Mouse (Mus musculus) right cerebral cortex, postnatal 36 days (tissue): ENCODE data around the gene Mdc1.

Experiments used
- DNase-seq, 2 experiments: peaks; one replicate each; pipeline ENCODE4 v3.0.0; 2022; ENCODE audit warnings: low spot score in 2 of 2, mixed read lengths in 1 of 2

Gene Mdc1

DNA sequence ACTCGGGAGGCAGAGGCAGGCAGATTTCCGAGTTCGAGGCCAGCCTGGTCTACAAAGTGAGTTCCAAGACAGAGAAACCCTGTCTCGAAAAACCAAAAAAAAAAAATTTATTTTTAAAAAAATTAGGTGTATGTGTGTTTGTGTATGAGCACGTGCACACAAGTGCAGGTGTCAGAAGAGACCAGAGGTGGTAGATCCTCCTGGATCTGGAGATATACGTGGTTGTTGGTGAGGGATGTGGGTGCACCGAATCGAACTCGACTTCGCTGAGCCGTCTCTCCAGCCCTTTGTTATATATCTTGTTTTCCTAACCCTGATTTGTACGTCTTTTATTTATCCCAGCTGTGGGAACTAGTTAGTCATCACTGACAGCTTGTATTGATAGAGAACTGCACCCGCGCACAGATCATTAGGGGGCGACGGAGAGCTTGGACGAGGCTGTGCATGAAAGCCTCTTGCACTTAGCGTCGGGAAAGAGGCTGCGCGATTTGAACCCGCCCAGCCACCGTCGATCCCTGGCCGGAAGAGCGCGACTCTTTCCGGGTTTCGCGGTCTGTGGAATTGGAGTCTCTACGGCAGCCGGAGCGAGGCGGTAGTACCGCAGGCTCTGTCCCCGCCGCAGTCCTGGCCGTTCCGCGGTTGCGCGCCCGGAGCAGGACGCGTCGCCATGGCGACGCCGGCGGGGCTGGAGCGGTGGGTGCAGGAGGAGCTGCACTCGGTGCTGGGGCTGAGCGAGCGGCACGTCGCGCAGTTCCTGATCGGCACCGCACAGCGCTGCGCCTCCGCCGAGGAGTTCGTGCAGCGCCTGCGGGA is 38.1 kb downstream of the Mdc1 start, which contains the start of gene Dhx16:
Gene Dhx16, plus strand, starts transcription at position 575 of the 813 bp plus-strand sequence.
- peak; percentile 94 for DNase-seq

DNA sequence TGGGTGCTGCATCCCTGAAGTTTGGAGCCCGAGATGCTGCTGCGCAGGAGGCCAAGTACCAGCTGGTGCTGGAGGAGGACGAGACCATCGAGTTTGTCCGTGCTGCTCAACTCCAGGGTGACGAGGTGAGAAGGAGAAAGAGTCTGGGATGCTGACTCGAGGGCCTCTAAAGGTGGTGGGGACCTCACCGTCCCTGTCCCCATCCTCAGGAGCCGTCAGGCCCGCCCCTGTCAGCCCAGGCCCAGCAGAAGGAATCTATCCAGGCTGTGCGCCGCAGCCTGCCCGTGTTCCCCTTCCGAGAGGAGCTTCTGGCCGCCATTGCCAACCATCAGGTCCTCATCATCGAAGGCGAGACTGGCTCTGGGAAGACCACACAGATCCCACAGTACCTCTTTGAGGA is 41.6 kb downstream of the Mdc1 start:
- DNase-seq = no peak

DNA sequence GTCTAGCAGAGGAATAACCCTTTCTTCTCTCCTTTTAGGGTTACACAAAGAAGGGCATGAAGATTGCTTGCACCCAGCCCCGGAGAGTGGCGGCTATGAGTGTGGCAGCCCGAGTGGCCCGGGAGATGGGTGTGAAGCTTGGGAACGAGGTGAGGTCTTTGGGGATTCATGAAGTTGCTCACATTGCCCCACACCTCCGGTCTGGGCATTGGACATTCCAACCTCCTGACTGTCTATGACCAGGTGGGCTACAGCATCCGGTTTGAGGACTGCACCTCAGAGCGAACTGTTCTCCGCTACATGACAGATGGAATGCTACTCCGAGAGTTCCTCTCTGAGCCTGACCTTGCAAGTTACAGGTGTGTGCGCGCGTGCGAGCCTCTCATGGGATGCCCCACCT is 42.5 kb downstream of the Mdc1 start:
- DNase-seq = no peak

DNA sequence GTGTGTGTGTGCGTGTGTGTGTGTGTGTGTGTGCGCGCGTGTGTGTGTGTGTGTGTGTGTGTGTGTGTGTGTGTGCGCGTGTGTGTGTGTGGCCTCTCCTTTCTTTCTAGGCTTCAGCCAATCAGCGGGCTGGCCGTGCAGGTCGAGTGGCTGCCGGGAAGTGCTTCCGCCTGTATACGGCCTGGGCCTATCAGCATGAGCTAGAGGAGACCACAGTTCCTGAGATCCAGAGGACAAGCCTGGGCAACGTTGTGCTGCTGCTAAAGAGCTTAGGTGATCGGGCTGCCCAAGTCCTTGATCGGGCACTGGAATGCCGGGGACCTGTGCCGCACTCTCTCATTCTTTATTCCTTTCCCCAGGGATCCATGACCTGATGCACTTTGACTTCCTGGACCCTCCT is 46.4 kb downstream of the Mdc1 start:
- DNase-seq = no peak

DNA sequence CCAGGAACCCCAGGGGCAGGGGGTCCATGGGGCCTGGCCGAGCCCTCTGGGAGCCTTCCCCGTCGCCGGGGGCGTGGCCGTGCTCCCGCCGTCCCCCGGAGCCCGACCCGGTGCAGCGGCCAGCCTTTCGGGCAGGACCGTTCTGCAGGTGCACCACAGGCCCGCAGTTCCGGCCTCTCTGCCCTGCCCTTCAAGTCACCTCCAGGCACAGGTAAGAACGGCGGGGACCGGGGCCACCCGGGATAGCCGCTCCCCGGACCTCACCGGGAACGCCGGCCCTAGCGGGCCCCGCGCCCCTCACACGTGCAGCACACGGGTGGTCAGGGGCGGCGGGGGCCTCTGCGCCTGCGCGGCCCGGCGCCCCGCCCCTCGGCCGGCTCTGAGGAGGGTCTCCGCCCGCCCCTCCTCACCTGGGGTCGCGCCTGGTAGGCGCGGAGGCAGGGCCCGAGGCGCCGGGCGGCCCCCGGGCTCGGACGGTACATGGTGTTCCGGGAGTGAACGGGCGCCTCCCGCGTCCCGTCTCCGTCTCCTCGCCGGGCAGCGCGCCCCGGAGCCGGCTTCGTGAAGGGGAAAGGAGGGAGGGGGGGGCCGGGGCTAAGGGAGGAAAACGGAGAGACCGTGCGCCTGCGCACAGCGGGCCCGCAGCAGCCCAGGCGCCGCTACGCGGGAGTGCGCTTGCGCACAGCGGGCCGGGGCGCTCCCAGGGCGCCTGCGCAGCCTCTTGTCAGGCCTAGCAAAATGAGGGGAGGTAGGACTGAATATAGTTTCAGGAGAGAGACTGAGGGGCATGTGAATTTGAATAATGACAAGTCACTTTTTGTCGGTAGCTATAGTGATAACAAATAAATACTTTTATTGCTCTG is 55.7 kb downstream of the Mdc1 start, which contains the start of gene 2310061I04Rik:
Gene 2310061I04Rik, minus strand, starts transcription at position 651 of the 863 bp plus-strand sequence.
- DNase-seq = peak; percentile 86 to 87

DNA sequence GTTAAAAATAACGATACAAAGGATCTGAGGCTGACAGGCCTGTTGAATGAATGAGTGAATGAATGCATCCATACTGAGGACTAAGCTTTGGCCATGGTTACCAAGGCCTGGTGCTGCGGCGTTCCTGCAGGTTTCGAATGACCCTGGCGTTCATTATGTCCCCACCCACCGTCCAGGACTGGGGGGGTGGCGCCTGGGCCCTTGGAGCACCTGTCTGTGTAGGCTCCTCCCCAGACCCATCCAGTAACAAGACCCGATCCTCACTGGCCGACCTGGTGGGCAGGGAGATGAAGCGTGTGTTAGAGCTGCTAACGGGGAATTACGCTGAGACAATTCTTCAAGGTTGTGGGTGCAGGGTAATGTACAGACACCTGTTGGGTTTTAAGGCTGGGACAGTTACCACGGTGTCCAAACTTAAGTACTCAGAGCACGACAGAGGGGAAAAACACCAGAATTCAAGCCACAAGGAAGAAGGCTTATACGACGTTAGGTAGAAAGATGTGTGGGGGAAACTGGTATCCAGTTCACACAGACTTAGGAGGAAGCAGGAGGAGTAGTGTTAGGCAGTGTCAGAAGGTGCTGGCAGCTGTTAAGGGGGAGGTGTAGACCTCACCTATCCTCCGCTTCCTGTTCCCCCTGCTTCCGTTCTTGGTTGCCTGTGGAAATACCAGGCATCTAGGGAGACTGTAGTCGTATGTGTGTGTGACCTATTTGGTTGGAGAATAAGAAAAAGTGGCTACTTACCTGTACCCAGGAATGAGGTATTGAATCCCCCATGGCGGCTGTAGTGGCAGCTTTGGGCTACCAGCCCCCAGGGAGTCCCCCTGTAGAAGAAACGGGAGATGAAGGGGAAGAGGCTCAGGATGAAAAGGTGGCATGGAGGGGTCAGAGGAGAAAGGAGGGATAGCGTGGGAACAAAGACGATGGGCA is 56.6 kb downstream of the Mdc1 start:
- DNase-seq = no peak

DNA sequence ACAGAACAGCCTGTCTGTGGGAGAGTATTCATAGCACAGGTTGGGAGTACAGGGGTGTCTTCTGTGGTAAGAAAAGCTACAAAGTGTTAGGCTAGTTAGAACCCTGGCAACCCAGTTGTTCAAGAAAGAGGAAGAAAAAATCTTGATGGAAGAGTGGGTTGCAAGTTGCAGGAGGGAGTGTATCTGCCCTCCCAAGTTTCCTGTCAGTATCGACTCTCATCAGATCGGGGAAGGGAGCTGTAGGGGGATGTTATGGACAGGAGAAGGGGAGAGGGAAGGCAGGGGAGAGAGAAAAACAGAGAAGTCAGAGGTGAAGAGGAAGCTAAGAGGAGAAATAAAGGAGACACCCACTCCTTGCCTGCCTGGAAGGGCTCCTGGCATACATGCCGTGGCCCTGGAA is 59.3 kb downstream of the Mdc1 start:
- DNase-seq = no peak

DNA sequence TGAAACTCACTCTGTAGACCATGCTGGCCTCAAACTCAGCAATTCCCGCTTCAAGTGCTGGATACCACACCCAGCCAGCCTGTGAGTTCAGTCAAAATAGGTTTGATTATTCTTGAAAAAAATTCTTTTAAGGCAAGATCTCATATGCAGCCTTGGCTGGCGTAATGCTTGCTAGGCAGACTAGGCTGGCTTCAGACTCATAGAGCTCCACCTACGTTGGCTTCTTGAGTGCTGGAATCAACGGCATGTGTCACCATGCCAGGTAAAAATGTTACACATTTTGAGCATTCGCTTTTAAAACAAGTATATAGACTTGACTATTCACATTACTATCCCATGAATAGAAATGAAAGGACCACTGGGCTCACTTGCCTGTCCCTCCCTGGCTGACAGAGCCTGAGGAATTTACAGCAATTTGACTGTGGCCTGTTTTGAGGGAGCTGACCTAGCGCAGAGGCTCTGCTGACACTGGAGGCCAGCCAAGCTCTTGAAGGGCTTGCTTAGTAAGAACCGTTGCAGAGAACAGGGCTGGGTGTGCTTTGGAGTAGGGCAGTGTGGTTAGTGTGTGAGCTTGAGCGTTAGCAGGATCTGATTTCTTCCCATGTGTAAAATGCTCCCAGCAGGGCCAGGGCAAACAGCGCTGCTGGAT is 62.2 kb downstream of the Mdc1 start:
- DNase-seq = no peak

DNA sequence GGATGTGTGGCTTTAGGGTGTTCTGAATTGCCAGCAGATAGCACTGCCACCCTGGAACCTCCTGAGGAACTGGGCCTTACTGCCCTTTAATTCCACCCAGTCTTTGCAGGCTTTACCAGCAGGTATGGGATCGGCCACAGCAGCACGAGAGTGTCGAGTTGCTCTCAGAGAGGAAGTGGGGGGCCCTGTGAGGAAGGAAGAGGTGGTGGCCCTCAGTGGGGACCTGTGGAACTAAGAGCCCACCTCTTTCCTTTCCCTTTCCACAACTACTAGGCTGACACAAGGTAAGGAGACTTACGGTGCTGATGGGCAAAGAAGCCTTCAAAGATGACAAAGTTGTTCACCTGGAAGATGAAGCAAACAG is 62.7 kb downstream of the Mdc1 start:
- DNase-seq = no peak

DNA sequence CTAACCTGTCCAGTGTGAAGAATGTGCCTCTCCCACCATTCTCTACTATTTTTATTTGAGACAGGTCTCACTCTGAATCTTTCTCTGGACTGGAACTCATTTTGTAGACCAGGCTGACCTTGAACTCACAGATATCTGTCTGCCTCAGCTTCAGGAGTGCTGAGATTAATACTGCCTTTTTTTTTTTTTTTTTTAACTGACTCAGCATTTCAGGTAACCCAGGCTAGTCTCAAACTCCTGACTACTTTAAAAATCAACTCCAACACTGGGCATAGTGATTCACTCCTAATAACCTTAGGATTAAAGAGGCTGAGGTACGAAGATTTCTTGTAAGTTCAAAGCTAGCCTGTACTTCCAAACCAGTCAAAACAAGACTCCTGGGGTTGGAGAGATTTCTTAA is 64.3 kb downstream of the Mdc1 start:
- no peak for DNase-seq

DNA sequence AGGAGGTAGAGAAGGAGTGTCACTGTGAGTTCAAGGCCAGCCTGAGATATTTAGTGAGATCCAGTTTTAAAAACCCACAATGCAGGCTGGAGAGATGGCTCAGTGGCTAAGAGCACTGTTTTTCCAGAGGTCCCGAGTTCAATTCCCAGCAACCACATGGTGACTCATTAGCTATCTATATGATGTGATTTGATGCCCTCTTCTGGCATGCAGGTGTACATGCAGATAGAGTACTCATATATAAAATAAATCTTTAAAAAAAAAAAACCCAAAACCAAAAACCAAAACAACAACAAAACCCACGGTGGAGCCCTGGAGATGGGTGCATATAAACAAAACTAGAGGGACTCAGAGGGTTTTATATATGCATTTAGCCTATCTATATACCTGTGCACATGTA is 66.3 kb downstream of the Mdc1 start:
- no peak for DNase-seq
